Mouse (Mus musculus): ENCODE data around the gene Robo3.

Robo3 gene

DNA sequence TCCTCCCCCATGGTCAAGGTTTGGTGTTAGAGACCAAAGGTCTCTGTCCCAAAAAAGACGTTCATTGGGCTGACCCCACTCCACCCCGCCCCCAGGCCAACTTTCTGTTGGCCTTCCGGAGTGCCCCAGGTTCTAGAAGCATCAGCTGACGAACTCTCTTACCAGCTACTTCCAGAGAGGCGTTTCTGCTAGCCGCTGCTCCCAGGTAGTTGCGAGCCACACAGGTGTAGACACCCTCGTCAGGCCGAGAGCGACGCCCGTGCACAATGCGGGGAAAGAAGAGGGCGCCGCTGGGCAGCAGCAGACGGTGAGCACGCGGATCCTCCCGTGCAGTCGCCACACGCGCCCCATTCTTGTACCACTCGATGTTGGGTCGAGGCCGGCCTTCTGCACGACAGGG, 3.7 kb downstream of the Robo3 start:
- DNase-seq: no peak

DNA sequence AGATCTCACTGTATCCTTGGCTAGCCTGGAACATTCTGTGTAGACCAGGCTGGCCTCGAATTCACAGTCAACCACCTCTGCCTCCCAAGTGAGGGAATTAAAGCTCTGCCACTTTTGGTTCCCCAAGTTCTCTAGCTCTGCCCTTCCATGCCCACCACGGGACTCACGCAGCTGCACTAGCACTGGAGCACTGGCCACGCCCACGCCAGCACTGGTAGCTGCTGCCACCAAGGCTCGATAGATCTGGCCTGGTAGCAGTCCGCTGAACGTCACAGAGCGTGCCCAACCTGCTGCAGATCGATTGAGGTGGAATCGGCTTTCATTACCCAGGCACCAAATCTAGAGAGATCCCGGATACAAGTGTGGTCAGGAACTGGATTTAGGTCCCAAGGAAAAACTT, 11.8 kb downstream of the Robo3 start:
- DNase-seq: peak in 1 of 2 experiments; percentile 30

DNA sequence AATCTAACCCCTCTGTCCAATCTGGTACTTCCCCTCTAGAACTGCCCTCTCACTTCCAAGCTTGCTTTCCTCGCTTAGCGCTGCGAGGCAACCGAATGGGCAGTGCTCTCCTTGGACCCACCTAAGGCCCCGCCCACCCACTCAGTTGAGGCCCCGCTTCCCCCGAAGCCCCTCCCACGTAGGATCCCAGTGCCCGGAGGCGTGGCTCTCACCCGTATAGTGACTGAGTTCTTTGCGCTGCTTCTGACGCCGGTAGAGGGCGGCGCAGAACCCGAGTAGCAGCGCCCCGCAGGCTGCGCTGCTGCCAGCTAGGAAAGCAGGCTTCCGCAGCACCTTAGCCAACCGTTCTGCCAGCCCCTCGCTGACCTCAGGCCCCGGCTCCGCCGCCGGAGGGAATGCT, 12.4 kb downstream of the Robo3 start:
- peak; percentile 70 to 80 for DNase-seq

DNA sequence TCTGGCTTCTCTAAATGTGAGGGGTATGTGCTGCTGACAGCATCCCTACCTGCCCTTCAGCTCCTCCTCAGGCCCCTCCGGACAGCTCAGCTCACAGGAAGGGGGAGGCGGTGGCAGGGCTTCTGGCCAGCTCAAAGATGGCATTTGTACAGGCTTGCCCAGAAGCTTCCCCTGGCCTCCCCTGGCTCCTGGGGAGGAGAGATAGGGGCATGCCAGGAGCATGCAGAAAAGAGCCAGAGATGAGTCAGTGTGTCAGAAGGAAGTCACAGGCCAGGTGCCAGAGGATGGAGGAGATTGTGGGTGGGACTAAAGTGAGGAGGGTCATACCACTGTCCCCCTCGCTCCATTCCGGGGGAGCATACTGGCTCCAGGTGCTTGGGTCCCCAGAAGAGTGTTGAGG, 14.3 kb downstream of the Robo3 start:
- DNase-seq: no peak

DNA sequence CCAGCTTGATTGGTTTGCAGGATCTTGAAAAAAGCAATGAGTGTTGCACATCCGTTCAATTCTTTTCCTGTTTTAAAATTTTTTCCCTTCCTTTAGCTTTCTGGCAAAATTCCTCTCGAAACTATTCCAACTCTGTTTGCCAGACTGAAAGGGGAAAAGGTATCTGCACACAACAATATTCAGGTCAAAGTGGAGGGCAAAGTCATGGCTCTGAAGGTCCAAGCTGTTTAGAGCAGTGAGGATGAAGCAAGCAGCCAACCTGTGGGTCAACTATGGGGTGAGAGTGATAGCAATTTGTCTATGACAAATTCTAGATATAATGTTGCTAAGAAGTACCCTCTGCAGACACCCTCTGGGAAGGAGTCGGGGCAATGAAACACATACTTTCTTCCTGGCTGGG, 18.4 kb downstream of the Robo3 start:
- DNase-seq: no peak

DNA sequence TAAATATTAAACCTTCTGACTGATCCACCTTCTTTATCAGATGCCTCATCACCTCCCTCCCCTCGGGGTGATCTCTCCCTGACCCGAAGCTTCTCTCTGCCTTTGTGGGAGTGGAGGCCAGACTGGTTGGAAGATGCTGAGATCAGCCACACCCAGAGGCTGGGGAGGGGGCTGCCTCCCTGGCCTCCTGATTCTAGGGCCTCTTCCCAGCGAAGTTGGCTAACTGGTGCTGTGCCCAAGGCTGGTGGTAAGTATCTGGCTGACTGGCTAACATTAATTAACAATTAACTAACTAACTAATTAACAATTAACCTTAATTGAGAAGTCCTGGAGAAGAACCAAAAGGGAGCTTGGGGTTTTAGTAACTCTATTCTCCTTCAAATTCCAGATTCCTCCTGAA, 20.1 kb downstream of the Robo3 start:
- no peak for DNase-seq

DNA sequence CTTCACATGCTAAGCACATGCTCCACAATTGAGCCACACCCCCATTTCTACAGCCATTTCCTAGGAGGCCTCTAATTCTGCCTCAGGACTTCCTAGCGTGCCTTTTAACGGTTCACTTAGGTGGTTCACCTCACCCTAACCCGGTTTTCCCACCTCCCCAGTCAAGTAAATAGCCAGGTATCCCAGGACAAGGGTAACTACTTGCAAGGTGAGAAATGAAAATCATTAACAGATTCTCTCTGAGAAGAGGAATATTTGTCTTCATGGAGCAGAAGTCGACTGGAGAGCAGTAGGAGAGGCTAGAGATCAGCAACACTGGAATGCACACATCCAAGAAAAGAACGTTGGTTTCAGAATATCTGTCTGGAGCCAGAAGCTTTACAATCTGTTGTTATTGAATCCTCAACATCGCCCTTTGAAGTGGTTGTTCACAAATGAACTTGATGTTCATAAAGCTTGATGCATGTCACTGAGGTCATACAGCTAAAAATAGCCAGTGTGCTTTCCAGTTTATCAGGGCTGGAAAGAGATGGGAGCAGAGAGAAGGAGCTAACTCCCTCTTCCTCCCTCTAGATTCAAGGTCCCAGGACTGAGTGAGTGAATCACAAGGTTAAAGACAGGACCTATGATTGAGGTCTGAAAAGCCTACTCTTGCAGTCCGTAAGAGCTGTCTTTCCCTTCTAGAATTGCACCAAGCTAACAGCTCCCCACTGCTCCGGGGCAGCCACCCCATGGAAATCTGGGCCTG, 23.2 kb downstream of the Robo3 start:
- no peak for DNase-seq

DNA sequence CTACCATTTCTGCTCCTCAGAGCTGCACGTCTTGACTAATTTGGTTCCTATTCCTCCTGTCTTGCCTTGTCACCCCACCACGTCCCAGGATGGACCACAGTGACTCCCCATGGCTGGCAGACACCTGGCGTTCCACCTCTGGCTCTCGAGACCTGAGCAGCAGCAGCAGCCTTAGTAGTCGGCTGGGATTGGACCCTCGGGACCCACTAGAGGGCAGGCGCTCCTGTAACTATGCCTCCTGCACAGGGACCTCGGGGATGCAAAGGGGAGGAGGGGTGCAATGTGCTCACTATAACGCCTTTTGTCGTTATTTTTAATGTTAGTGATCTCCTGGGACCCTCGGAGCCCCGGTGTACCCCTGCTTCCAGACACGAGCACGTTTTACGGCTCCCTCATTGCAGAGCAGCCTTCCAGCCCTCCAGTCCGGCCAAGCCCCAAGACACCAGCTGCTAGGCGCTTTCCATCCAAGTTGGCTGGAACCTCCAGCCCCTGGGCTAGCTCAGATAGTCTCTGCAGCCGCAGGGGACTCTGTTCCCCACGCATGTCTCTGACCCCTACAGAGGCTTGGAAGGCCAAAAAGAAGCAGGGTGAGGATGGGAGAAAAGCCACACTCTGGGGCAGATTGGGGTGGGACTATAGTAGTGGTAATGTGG, 25.1 kb downstream of the Robo3 start:
- DNase-seq: no peak

DNA sequence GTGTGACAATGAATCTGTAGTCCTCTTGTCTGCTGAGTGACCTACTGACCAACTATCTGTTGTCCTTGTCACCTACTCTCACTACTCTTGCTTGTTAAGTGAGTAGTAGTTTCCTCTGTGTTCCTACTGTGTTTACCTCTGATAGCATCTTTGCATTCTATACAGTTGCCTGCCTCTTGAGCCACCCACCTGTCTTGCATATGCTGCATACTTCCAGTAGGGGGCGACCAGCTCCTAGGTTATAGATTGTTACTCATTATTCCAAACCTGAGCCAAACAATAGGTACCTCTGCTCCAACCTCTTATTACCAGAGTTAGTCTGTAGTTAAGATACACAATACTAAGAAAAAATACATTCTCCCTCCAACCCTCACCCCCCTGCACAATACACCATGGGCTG, 26.7 kb downstream of the Robo3 start:
- no peak for DNase-seq

DNA sequence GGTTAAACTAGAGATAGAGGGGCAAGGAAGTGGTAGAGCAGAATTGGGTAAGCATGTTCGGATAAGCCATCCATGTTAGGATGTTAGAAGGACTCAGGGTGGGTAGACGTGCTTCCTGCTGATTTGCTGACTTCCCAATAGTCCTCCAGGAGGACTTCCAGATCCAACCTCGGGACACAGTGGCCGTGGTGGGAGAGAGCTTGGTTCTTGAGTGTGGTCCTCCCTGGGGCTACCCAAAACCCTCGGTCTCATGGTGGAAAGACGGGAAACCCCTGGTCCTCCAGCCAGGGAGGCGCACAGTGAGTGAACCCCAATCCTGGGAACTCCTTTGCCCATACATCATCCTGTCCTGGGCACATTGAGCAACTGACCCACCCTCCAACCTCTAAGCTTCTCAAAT, 30.0 kb downstream of the Robo3 start:
- DNase-seq: no peak

DNA sequence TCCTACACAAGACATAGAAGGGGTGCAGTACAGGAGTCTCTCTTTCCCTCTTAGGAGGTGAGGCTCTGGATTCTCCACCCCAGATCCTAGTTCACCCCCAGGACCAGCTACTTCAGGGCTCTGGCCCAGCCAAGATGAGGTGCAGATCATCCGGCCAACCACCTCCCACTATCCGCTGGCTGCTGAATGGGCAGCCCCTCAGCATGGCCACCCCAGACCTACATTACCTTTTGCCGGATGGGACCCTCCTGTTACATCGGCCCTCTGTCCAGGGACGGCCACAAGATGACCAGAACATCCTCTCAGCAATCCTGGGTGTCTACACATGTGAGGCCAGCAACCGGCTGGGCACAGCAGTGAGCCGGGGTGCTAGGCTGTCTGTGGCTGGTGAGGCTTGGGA, 30.5 kb downstream of the Robo3 start:
- DNase-seq: no peak

DNA sequence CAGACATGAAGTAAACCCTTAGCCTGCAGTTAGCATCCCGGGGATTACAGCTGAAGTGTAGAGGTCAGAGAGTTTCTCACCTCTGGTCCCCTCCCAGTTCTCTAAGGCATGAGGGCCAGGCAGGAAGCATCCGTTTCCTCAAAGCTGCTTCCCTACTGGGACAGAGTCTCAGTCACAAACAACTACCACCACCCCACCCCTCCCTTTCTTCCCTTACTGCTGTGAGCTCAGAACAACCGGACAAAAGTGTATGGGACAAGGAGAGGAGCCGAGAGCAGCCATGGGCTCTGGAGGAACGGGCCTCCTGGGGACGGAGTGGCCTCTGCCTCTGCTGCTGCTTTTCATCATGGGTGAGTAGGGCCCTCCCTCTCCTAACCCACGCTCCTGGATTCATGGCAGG, 31.2 kb downstream of the Robo3 start, which contains the start of gene Robo4:
Gene Robo4, plus strand, starts transcription at position 96 of the 400 bp plus-strand sequence.
- no peak for DNase-seq

DNA sequence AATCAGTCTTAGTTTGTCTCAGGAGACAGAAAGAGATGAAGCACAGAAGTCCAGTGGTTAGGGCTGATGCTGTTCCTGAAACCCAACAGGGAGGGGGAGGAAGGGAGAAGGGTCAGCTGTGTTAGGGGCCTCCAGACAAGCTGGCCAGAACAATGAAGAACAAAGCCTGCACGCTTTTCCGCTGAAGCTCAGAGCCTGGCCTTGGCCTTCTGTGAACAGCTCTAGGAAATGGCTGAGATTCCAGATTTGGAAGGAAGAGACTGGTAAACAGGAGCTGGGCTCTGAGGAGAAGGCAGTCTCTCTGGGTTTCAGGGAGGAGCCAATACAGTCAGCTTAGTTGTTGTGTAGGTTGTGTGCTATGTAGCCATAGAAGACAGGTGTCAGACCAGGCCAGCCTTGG, 32.5 kb downstream of the Robo3 start:
- no peak for DNase-seq

DNA sequence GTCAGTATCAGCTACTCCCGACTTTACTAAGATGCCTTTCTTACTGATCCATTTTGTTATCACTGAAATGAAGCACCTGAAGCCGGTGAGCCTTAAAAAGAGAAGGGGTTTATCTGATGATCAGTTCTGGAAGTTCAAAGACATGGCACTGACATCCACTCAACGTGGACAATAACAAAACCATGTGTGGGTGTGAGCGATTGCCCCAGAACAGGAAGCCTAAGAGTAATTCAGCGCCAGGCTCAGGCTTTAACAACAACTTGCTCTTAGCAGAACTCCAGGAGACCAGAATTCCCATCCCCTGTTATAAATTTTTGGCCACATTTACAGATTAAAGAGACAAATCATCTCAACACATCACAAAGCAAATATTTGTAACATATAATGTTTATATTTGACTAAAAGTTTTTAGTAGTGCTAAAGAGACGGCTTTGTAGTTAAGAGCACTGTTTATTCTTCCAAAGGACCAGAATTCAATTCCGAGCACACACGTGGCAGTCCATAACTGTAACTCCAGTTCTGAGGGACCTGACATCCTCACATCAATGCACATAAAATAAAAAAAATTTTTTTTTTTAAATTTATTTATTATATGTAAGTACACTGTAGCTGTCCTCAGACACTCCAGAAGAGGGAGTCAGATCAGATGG, 39.4 kb downstream of the Robo3 start:
- no peak for DNase-seq

DNA sequence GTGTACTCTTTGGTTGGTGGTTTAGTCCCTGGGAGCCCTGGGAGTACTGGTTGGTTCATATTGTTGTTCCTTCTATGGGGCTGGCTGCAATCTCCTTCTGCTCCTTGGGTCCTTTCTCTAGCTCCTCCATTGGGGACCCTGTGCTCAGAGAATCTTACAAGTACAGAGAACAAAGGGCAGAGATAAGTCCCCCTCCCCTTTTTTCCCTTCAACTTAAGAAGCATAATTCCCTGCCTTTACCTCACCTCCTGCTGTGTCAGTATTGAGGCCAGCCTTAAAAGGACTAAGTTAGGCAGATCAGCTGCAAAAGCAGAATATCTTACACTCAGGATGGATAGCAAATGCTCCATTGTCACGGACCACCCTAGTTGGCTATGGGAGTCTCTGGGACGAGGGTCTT, 41.0 kb downstream of the Robo3 start:
- DNase-seq: no peak

DNA sequence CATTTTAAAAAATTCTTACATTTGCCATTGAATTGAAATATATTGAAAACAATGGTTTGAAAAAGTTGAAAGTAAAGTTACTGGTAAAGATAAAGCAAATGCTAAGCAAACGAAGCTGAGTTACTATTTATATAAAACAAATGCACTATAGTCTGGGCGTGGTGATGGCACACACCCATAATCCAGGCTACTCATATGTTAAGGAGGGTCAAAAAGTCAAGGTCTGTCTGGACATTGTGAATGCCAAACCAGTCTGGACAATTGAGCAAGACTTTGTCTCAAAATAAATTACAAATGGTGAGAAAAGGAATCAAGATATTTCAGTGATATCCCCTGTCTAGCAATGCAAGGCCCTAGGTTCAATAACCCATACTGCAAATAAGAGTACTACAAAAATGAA, 42.2 kb downstream of the Robo3 start:
- no peak for DNase-seq

DNA sequence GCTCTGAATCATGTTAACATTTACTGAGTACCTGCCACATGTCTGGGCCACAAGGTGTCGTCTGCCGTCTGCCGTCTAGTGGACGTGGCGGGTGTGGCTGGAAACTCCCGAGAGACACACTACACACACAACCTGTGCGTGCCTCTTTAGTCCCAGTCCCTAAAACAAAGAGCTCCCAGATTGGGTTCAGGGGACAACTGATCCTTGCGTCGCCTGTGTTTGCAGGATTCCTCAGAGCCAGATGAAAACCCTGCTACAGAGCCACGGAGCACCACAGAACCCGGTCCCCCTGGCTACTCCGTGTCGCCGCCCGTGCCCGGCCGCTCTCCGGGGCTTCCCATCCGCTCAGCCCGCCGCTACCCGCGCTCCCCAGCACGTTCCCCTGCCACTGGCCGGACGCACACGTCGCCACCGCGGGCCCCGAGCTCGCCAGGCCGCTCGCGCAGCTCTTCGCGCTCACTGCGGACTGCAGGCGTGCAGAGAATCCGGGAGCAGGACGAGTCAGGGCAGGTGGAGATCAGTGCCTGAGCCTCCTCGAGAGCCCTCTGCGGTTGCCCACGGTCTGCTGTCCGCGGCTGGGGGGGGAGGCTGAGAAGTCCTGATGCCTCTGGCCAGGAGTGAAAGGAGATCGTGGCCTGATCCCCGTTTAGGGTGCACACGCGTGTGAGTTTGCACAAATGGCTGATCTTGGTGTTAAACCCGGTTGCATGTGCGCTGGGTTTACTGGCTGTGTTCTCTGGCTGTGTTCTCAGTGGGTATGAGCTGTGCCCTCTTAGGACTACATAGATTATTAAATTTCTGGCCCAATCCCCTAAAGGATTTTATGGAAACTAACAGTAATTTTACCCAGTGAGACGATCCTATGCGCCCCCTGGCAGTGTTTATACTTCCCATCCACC, 48.5 kb downstream of the Robo3 start:
- DNase-seq: peak in 1 of 2 experiments; percentile 8

DNA sequence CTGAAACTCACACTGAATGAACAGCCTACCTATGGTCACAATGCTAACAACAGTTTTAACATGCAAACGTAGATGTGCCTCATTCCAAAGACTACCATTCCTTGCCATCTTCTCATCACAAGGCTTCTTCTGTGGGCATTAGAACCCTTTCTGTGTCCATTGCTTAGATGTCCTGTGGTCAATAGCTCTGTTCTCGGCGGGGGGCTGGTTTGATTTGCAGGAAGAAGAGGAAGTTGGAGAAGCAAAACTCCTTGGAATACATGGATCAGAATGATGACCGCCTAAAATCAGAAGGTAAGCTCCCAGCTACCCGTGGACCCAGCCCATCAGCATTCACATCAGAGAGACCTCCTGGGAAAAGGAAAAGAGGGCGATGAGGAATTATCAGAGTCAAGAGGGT, 49.9 kb downstream of the Robo3 start:
- DNase-seq: no peak

DNA sequence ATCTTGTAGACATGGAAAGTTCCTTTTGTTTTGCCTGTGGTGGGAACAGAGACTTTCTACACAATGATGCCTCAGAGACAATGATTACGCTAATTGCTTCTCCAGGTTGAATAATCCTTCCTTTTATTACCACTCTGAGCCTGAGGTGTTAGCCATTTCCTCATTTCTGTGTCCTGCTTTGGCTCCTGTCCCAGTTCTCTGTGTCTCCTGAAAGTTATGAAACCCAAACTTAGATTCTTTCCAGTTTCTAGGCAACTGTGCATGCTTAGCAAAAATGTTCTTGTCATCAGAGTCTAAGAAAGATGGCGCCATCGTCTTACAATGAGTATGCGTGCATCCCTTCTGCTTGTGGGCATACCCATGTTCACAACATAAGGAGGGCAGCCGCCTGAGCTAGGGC, 57.3 kb downstream of the Robo3 start:
- DNase-seq: no peak

DNA sequence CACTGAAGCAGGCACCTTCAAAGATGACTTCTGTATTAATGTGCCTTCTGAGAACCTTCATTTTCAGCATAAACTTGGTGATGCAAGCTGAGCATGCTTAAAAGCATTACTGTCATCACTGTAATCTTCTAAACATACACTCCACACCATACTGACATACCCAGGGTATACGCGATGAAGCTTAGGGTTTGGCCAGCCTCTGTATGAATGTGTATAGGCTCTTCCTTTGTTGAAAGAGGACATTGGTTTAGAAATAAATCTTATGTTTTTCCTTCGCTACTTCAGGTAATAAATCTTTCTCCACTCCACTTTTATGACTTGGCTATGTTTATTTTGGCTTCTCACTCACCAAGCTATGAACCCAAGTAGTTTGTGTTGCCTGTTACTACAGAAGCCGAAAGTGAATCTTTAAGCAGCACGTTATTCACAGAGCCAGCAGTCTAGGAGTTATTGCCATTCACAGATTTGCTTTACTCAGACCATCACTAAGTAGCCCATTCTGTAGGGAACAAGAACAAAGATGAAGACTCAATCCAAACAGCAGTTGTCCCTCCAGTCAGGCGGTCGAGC, 61.7 kb downstream of the Robo3 start:
- DNase-seq: no peak

DNA sequence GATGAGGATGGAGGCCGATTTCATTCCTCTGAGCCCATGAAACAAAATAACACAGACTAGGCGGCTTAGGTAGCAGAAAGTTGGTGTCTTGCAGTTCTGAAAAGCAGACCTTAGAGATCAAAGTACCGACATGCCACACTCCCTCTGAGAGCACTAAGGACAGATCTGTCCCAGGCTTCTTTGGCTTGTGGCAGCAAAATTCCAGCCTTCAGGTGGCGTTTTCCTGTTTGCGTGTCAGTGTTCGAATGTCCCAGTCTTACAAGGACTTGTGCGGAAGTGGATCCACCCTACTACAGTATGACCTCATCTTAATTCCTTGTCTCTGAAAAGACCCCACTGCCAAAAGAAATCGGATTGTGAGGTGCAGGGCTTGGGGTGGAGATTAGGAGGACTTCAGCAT, 64.2 kb downstream of the Robo3 start:
- DNase-seq: no peak

DNA sequence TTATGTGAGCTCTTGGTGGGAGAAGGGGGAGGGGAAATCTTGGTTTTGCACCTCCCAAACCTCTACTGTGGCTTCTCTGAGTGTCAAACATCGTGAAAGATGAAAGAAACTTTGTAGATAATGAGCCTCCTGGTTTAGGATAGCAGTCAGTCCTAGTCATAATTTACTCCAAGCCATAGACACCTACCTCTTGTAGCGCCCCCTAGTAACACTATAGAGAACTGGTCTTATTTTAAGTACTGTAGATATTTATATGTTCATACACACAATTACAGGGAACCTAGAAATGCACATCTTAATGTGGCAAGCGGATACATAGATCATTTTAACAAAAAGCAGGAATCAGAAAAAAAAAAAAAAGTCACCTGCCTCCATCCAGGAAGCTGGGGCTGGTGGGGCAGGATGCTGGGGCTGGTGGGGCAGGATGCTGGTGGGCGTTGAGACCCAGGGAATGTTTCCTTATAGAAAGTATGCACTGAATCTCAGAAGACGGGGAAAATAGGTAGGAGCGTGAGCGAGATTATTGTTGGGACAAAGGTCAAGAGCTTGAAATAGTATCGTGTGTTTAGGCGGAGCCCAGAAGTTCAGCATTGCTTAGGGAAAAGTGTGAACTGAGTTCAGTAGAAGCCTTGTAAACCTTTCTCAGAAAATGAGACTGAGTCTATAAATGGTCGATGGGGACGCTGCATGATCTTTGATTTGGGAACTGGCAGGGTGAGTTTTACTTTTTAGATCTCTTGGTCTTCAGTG, 64.8 kb downstream of the Robo3 start:
- DNase-seq: no peak
